Mouse (Mus musculus): ENCODE data around the gene Slc33a1. TPM values are rescaled to one million over a fixed set of nuclear protein-coding genes. Genes with fewer than 3 reads are reported as not detected.
A peak's percentile ranks its signal among the peaks of the same experiment; 100 is the strongest.

Gene Slc33a1
- total RNA-seq, 2 experiments from 2014 or later: 11.1 to 13.0 TPM

DNA sequence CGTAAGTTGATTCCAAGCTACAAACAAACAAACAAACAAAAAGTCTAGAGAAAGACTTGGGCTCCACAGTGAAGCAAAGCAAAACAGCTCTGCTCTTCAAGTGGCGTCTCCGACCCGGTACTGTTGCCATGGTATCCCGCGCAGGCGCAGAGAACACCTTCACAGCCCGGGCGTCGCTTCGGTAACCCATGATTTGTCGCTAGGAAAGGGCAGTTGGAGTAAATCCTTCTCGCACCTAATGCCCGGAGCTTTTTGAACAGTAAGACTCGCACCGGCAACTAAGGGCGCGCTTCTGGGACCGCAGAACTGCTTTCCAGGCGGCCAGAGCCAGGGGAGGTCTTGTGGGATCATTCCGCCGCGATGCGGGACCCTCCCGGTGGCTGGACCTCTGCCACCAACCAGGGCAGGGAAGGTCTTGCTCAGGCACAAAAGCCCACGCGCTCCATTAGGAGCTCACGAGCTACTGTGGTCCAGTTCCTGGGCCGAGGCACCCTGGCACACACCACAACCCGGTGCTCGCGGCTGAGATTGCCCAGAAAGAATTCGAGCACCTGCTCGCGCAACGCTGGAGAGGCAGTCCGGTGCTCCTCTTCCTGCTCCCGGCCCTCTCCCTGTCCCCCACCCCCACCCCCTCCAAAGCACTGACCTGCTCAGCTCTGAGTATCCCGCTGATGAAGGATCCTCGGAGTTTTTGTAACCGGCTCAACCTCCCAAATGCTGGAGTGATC lies 65.8 kb downstream of the Slc33a1 start:
- DNase-seq: peak; percentile 36 to 64
- intact Hi-C loops (cut with DNase I): no loop called here

DNA sequence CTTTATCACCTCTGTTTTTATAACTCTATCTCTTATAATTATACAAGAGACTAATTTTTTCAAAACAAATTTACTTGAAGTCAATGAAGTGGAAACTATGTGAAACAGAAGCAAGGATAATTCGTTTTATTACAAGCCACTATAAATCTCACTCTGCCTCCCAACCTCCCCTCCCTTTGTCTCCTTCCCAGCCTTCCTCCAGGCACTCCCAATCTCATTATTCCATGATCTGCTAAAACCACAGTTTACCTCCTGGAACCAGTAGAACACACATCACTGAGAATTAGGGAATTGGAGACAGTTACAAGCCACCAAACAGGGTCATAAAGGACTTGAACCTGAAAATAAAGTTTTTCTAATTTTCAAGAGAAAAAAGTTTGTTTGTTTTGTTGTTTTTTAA lies 67.4 kb downstream of the Slc33a1 start:
- intact Hi-C loops (cut with DNase I): no loop called here
- DNase-seq: no peak

DNA sequence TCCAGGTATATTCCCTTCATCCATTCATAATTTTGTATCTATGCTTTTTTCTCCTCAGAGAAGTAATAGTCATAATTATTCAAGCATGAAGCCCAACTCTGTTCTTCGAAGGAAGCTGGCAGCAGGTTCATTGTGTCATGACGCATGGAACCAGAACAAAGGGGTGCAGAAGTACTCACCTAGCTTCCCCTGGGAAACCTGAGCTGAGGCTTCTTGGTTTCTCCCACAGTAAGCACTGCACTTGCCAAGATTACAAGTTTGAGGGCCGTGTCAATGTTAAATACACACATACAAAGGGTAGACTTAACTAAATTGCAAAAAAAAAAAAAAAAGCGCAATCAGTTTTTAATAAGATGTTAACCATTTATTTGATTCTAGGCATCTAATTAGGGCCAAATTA lies 68.3 kb downstream of the Slc33a1 start:
- DNase-seq: no peak
- intact Hi-C loops (cut with DNase I): no loop called here

DNA sequence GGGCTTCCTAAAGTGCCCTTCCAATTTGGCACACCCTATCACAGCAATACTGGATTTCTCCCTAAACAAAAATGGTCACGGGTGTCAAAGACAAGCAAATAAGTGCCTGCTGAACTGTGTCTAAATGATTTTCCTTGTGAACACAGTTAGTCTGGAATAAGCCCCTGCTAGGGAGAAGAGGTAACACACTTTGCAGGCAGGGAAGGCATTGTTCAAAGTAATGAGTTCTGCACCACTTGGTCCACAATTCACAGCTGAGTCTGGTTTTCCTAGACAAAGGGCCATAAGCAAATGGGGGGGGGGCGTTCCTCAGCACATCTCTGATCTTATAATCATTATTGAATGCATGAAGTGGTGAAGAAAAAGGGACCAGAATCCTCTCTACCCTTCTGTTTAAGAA lies 68.8 kb downstream of the Slc33a1 start:
- no peak for DNase-seq
- intact Hi-C loops (cut with DNase I): no loop called here

DNA sequence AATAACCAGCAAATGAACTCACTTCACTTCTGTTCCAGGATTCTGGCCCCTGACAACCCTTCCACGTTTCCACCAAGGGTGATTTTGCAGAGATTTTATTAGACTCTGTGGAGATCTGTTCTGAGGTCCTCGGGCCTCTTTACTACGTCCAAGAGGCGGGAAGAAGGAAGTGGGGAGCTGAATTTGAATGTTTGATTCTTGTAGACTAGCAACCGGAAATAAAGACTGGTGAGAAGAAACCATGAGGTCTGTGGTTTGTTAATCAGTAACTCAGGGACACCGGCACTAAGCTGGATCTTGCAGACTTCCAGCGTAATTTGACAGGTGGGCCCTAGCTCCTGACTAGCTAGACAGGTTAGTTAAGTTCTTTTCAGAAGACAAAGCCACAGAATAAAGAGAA lies 70.9 kb downstream of the Slc33a1 start:
- intact Hi-C loops (cut with DNase I): no loop called here
- no peak for DNase-seq

DNA sequence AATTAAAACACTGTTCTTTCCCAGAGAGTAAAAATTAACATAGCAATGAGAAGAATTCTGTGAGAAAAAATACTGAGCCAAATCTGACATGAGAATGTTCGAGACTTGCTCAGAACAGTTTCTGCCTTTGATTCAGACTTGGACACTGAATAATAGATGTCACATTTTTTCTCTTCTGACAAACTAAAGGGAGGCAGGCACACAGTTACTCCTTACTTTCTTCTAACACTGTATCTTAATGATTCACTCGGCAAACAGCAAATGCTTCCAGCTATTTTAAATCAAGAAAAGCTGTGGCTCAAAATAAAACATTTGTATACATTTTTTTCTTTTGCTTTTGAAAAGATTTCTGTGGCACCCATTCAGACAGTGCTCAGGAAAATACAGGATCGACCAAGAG lies 72.4 kb downstream of the Slc33a1 start:
- DNase-seq: no peak
- intact Hi-C loops (cut with DNase I): no loop called here

Other genes with a start within 250 kb of the Slc33a1 start
- gene Plch1, start 65.3 kb downstream of the Slc33a1 start, total RNA-seq (2021): under 1 TPM; 0.08 to 0.27 TPM
- gene E130311K13Rik, start 35.3 kb downstream of the Slc33a1 start, total RNA-seq (2021): 10 to 100 TPM in 1 of 2 experiments, 1 to 10 TPM in 1; 9.2 to 10.2 TPM
- 10 to 100 TPM; 24.7 to 25.7 TPM for gene Gmps, start 11.3 kb upstream of the Slc33a1 start, total RNA-seq (2021)
- gene Vmn2r1, start 116.8 kb upstream of the Slc33a1 start, total RNA-seq (2021): not detected
- not detected for gene Vmn2r2, start 177.2 kb upstream of the Slc33a1 start, total RNA-seq (2021)